Mouse (Mus musculus) small intestine, adult 2 months (tissue): ENCODE data around the gene Slc25a43. TPM values are rescaled to one million over a fixed set of nuclear protein-coding genes. Genes with fewer than 3 reads are reported as not detected.

Experiments
- H3K27ac ChIP-seq: fragments of 200-500 bp; 2 replicates; pipeline ENCODE4 v1.5.1; 2012; ENCODE audit warnings: low read depth, low read length, control low read depth, inconsistent platforms; ENCODE audit not compliant: insufficient read depth
- H3K27me3 ChIP-seq: fragments of 200-500 bp; 2 replicates; pipeline ENCODE4 v1.6.1; 2012; ENCODE audit warnings: mild to moderate bottlenecking, moderate library complexity, low read length, inconsistent platforms; ENCODE audit not compliant: control insufficient read depth, insufficient read depth
- H3K36me3 ChIP-seq: fragments of 200-500 bp; 2 replicates; pipeline ENCODE4 v1.6.1; 2012; ENCODE audit warnings: mild to moderate bottlenecking, low read length, control low read depth, inconsistent platforms; ENCODE audit not compliant: control insufficient read depth, insufficient read depth
- H3K4me1 ChIP-seq: fragments of 200-500 bp; 2 replicates; pipeline ENCODE4 v1.6.1; 2012; ENCODE audit warnings: low read length, inconsistent platforms, mixed read lengths; ENCODE audit not compliant: control insufficient read depth, insufficient read depth, insufficient read length
- H3K4me3 ChIP-seq: fragments of 200-500 bp; 2 replicates; pipeline ENCODE4 v1.5.1; 2012; ENCODE audit warnings: low read depth, mild to moderate bottlenecking, control low read depth, inconsistent platforms, low read length, moderate library complexity
- CTCF ChIP-seq: fragments of 200-500 bp; IDR thresholded peaks from 2 replicates; pipeline ENCODE4 v1.5.1; 2012; ENCODE audit warnings: low read depth, mild to moderate bottlenecking, control low read depth, inconsistent platforms, low read length, moderate library complexity, mixed read lengths; ENCODE audit not compliant: insufficient replicate concordance, insufficient read length; ENCODE audit errors: extremely low read depth
- POLR2A ChIP-seq: fragments of 200-500 bp; IDR thresholded peaks from 2 replicates; pipeline ENCODE4 v1.6.1; 2012; ENCODE audit warnings: low read depth, mild to moderate bottlenecking, control low read depth, inconsistent platforms, low read length, moderate library complexity
- WGBS: fragments of 180-500 bp; shearing (Covaris S2); methylation state at CpG from one replicate; pipeline ENCODE4 v1.1.7; 2018; 5-methylcytosine and 5-hydroxymethylcytosine counted together
- polyA plus RNA-seq: library from polyadenylated mRNA; depleted of rRNA; stranded (reverse); fragments of >200 nt; gene quantifications from 2 replicates; pipeline ENCODE4 v1.2.3, GENCODE M21; 2012

The Slc25a43 gene
- polyA plus RNA-seq, 1 experiment: 1.1 TPM

GRCm38 (mm10) chrX:36748573-36748972, 5.1 kb downstream of the Slc25a43 start:
- H3K4me1 ChIP-seq: 0 out of 2 replicates have a peak, but pooled peaks cover 1% of the 10 kb centered on the region
- H3K27ac ChIP-seq: no peak overlapping the region
- TF ChIP-seq POLR2A: no peak
- no peak for TF ChIP-seq CTCF
- H3K4me3 ChIP-seq: no peak overlapping the region
- no peaks in the 10 kb centered on the region for H3K36me3 ChIP-seq
- no peaks in the 10 kb centered on the region for H3K27me3 ChIP-seq
- WGBS: 66% methylated on average over 3 of the region's 3 CpGs

- Histone ChIP-seq H3K27me3 (no peaks in the 10 kb centered on the region), H3K27ac (no peak overlapping the region), H3K4me1 (no peaks in the 10 kb centered on the region), H3K36me3 (no peaks in the 10 kb centered on the region), H3K4me3 (no peak overlapping the region)
- 72% methylated on average over 6 of the region's 6 CpGs for WGBS
- no peak for TF ChIP-seq CTCF
- TF ChIP-seq POLR2A: no peak
These were observed 5.9 kb downstream of the Slc25a43 start for GRCm38 (mm10) chrX:36749281-36749785.

DNA sequence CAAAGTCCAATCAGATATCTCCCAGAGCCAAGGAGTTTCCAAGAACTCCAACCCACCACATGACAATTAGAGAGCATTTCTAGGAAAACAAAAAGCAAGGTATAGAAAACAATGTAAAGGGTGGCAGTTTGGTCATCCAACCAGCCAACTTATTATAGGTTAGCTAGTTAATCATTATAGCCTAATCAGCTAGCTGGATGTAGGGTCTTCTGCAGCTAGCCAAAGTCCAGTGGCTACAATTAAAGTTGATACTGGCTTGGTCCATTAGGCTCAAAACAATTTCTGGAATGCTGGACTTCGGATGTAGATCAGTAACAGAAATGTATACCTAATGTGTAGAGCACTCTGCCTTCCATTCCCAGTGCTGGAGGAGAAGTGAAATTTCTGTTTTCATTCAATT, 7.1 kb downstream of the Slc25a43 start:
- no peaks in the 10 kb centered on the region for H3K27me3 ChIP-seq
- 35% methylated on average over 1 of the region's 1 CpGs for WGBS
- no peak overlapping the region for H3K27ac ChIP-seq
- H3K36me3 ChIP-seq: no peaks in the 10 kb centered on the region
- H3K4me1 ChIP-seq: no peaks in the 10 kb centered on the region
- no peak overlapping the region for H3K4me3 ChIP-seq
- TF ChIP-seq CTCF (no peak), POLR2A (no peak)

DNA sequence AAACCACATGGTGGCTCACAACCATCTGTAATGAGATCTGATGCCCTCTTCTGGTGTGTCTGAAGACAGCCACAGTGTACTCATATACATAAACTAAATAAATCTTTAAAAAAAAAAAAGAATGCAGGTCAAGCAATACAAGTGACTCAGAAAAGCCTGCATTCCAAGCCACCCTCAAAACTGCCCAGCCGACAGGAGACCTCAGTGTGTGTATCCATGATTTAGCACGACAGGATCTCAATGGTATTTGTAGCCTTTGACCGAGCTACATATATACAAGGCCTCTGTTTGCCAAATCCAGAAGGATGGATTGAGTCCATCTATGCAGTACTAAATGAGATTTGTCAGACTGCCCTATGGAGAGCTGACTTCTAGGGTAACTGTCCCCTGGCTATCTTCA, 9.1 kb downstream of the Slc25a43 start:
- Histone ChIP-seq H3K4me3 (no peak overlapping the region), H3K27ac (no peak overlapping the region), H3K4me1 (no peaks in the 10 kb centered on the region), H3K36me3 (no peaks in the 10 kb centered on the region), H3K27me3 (no peaks in the 10 kb centered on the region)
- 93% methylated on average over 3 of the region's 3 CpGs for WGBS
- no peak for TF ChIP-seq POLR2A
- TF ChIP-seq CTCF: no peak

DNA sequence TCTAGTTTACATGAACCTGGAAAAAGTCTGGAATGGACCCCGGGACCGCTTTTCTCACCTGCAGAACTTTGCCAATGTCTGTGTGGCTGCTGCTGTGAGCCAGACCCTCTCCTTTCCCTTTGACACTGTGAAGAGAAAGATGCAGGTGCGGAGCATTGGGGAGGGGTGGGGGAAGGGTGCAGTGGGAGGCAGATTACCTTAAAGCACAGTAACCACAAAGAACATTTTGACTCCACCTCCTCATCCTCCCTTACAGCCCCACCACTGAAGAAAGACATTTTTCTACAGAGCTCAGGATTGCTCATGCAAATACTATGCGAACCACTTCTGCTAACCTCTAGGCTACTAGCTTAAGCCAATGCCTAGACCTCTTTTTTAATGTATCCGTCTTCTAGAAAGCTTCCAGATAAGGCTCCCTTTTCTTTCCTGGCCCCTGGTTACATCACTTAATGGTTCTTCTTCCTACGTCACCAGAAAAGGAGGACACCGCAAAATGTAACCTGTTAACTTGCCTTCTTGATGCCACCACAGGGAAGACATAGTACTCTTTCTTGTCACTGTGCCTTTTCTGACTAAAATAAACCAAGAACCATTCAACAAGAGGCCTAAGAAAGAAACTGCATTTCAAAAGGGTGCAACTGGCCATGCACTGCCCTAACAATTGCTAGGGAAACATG, 14.5 kb downstream of the Slc25a43 start:
- Histone ChIP-seq H3K36me3 (no peaks in the 10 kb centered on the region), H3K4me3 (no peak overlapping the region), H3K4me1 (peaks cover 10% of the 10 kb centered on the region; the same call in 1 of the 2 replicates), H3K27me3 (no peaks in the 10 kb centered on the region), H3K27ac (no peak overlapping the region)
- WGBS: 83% methylated on average over 7 of the region's 7 CpGs
- TF ChIP-seq POLR2A (no peak), CTCF (no peak)

DNA sequence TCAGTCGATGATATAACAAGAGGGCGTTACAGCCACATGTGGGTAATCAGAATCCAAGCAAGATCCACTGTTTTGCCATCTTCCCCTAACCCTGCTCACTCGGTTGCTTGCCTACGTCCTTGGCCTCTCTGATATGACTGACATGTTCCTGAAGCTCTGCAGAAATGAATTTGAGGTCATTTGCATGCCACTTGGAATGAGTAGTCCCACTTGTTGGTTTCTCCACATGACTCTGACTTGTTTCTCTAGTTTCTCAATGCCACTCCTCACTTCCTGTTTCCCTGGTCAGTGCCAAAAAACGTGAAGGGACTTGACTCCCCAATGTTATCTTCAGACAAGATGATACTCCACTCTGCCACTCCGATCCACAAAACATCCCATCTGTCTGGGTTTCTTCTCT, 15.1 kb downstream of the Slc25a43 start:
- H3K27me3 ChIP-seq: no peaks in the 10 kb centered on the region
- H3K27ac ChIP-seq: no peak overlapping the region
- no peak overlapping the region for H3K4me3 ChIP-seq
- no peak for TF ChIP-seq POLR2A
- no peak for TF ChIP-seq CTCF
- WGBS: 57% methylated on average over 6 of the region's 6 CpGs
- H3K4me1 ChIP-seq: peaks cover 10% of the 10 kb centered on the region; the same call in 1 of the 2 replicates
- no peaks in the 10 kb centered on the region for H3K36me3 ChIP-seq

DNA sequence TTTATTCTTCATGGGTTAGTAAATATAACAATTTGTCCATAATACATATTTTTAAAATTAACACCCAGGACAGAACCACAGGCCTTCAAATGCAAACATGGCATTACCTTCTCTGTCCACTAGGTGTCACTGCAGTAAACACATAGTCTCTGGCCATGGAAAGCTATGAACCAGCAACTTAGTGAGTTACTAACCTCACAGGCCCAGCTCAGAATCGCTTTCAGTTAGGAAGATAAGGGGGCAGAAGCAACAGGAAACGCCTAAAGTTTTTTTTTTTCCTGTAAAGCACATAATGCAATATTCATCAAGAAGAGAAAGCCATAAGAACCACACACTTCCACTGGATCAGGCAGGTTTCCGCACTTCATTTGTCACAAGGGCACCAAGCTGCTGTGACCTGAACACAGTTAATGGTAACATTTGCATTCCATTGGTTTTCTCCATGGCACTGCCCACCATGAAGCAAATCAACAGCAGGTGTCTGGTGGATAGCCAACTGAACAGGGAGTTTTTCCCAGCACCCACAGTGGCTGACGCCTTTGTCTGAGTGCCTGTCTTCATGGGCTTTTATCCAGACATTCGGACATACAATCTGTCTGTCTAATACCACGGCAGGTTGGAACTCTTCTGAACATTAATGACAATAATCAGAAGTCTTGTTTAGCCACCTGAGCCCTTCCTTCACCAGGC, 17.6 kb downstream of the Slc25a43 start:
- Histone ChIP-seq H3K36me3 (no peaks in the 10 kb centered on the region), H3K4me1 (peaks cover 10% of the 10 kb centered on the region; the same call in 1 of the 2 replicates), H3K4me3 (no peak overlapping the region), H3K27ac (peak overlapping the region; percentile 92), H3K27me3 (no peaks in the 10 kb centered on the region)
- WGBS: 55% methylated on average over 6 of the region's 6 CpGs
- TF ChIP-seq CTCF: no peak
- TF ChIP-seq POLR2A: no peak
